Comparison of ENCODE assay signal across 11 mouse cellular contexts in genomic region chr13:101764111-101764510, GRCm38 (mm10). TPM values are rescaled to one million over a fixed set of nuclear protein-coding genes. Genes with fewer than 3 reads are reported as not detected.
DNase-seq lines count a peak whose midpoint lies in the region; ATAC-seq and TF ChIP-seq lines count a peak whose summit lies in the region.
"Had no signal": no experiment of that assay in that cellular context is flagged by ENCODE, and none has a peak within 500 bp of the region (broad histone marks: within the 10 kb centered on the region; RNA-seq: fewer than 3 reads in every experiment).

No protein-coding gene starts in this region.

- H3K36me3 ChIP-seq in heart, embryonic 15.5 days: no peaks in the 10 kb centered on the region
- peaks cover 28% of the 10 kb centered on the region for H3K36me3 ChIP-seq in G1E (replicated peaks)
- H3K36me3 ChIP-seq in intestine, embryonic 15.5 days: no peaks in the 10 kb centered on the region
- no peaks in the 10 kb centered on the region for H3K36me3 ChIP-seq in liver, embryonic 14.5 days (replicated peaks; ENCODE audit: control insufficient read depth, insufficient read depth, low read depth)

- no peak overlapping the region for H3K9ac ChIP-seq in heart, embryonic 15.5 days
- H3K9ac ChIP-seq in intestine, embryonic 15.5 days: no peak overlapping the region
- H3K9ac ChIP-seq in liver, embryonic 14.5 days (replicated peaks): no peak overlapping the region
- H3K9ac ChIP-seq: heart, embryonic 12.5 days had no signal

- no peak for DNase-seq in heart, postnatal 14 days
- DNase-seq in G1E (ENCODE audit: low spot score): no peak
- DNase-seq in liver, embryonic 14.5 days (ENCODE audit: low read depth in 3 of 3, low spot score in 3 of 3): no peak
- DNase-seq in right cerebral cortex, postnatal 25 days: no peak
- DNase-seq in right cerebral cortex, postnatal 4 days: no peak
- no peak for DNase-seq in ovary, postnatal 10 days (ENCODE audit: low spot score)
- DNase-seq: adrenal gland, postnatal 36 days had no signal

- H3K4me2 ChIP-seq in heart, embryonic 15.5 days: peak overlapping the region; percentile 13; the same call in 1 of the 2 replicates
- H3K4me2 ChIP-seq in intestine, embryonic 15.5 days (replicated peaks): peak overlapping the region; percentile 50
- H3K4me2 ChIP-seq in liver, embryonic 14.5 days (ENCODE audit: low read depth): peak overlapping the region; percentile 35
- H3K4me2 ChIP-seq: heart, embryonic 12.5 days had no signal

- intact Hi-C loops in heart, postnatal 14 days (cut with DNase I): loop anchor here (10.0 kb wide), 1 partner anchor 561 kb away; no protein-coding TSS in a partner anchor

- no peak for TF ChIP-seq CTCF in G1E (IDR thresholded peaks at IDR 0.05; ENCODE audit: low read depth, low read length)
- no peak for TF ChIP-seq CTCF in liver, embryonic 14.5 days (IDR thresholded peaks at IDR 0.05; ENCODE audit: low read depth)

- H3K4me3 ChIP-seq in heart, embryonic 15.5 days: no peak overlapping the region
- peak overlapping the region; percentile 58; the same call in 1 of the 2 replicates for H3K4me3 ChIP-seq in G1E (ENCODE audit: low read depth, low read length)
- H3K4me3 ChIP-seq in intestine, embryonic 15.5 days (replicated peaks): no peak overlapping the region
- H3K4me3 ChIP-seq in liver, embryonic 14.5 days (ENCODE audit: insufficient read depth in 1 of 2, low read depth in 2 of 2, low read length in 2 of 2): no peak overlapping the region
- H3K4me3 ChIP-seq: heart, embryonic 12.5 days had no signal

- H3K4me1 ChIP-seq in heart, embryonic 15.5 days (replicated peaks): peaks cover 74% of the 10 kb centered on the region
- H3K4me1 ChIP-seq in G1E (ENCODE audit: insufficient read depth, low read depth, low read length): peaks cover 75% of the 10 kb centered on the region
- H3K4me1 ChIP-seq in intestine, embryonic 15.5 days (replicated peaks): peaks cover 56% of the 10 kb centered on the region
- peaks cover 51 to 57% of the 10 kb centered on the region in 2 experiments for H3K4me1 ChIP-seq in liver, embryonic 14.5 days (replicated peaks; ENCODE audit: control insufficient read depth in 2 of 2, insufficient read depth in 2 of 2, low read length in 1 of 2)

- TF ChIP-seq EP300 in liver, embryonic 14.5 days (IDR thresholded peaks at IDR 0.05; ENCODE audit: low read depth): no peak

- H3K27me3 ChIP-seq in heart, embryonic 15.5 days: no peaks in the 10 kb centered on the region
- H3K27me3 ChIP-seq in G1E (ENCODE audit: insufficient read depth, low read length): no peaks in the 10 kb centered on the region
- H3K27me3 ChIP-seq in intestine, embryonic 15.5 days (replicated peaks): no peaks in the 10 kb centered on the region
- no peaks in the 10 kb centered on the region for H3K27me3 ChIP-seq in liver, embryonic 14.5 days (ENCODE audit: control insufficient read depth, insufficient read depth, low read length)
- H3K27me3 ChIP-seq: heart, embryonic 12.5 days had no signal

- ATAC-seq in heart, embryonic 15.5 days (replicated peaks; ENCODE audit: insufficient number of reproducible peaks, insufficient read depth, low FRiP score, low read depth): no peak
- no peak for ATAC-seq in G1E (ENCODE audit: extremely low read depth, insufficient number of reproducible peaks, low FRiP score, poor library complexity, severe bottlenecking)
- ATAC-seq in intestine, embryonic 15.5 days: no peak
- ATAC-seq in liver, embryonic 14.5 days (ENCODE audit: insufficient read depth): no peak

- H3K27ac ChIP-seq in heart, embryonic 15.5 days: no peak overlapping the region
- H3K27ac ChIP-seq in intestine, embryonic 15.5 days: peak overlapping the region; percentile 49
- no peak overlapping the region for H3K27ac ChIP-seq in liver, embryonic 14.5 days
- H3K27ac ChIP-seq: macrophage had no signal

- no peaks in the 10 kb centered on the region for H3K9me3 ChIP-seq in heart, embryonic 15.5 days (replicated peaks)
- no peaks in the 10 kb centered on the region for H3K9me3 ChIP-seq in G1E (replicated peaks)
- H3K9me3 ChIP-seq in intestine, embryonic 15.5 days: no peaks in the 10 kb centered on the region
- H3K9me3 ChIP-seq in liver, embryonic 14.5 days (ENCODE audit: control insufficient read depth, low read length): no peaks in the 10 kb centered on the region
- H3K9me3 ChIP-seq: heart, embryonic 12.5 days had no signal

- 66% methylated on average over 5 of the region's 5 CpGs for WGBS in heart, embryonic 15.5 days
- WGBS in intestine, embryonic 15.5 days: 48% methylated on average over 5 of the region's 5 CpGs
- WGBS in liver, embryonic 14.5 days (ENCODE audit: insufficient replicate concordance): 66% methylated on average over 5 of the region's 5 CpGs

RNA-seq across cellular contexts. Expression of gene Pik3r1, which starts 3.9 kb away (rescaled TPM):
- 20.2 and 23.8 TPM in 2 replicates for polyA plus RNA-seq in heart, embryonic 15.5 days (2015; fragmentation: Nextera tagmentation; extraction: Ambion mirVana)
- total RNA-seq in heart, postnatal 14 days (2021): 100 to 1,000 TPM in 1 of 2 experiments, 10 to 100 TPM in 1; 99.1 to 106 TPM
- 102 and 150 TPM in 2 replicates for total RNA-seq in G1E (2014; fragmentation: Nextera tagmentation)
- 86.2 and 111 TPM in 2 replicates for total RNA-seq in G1E (2017)
- 9.3 and 11.3 TPM in 2 replicates for polyA plus RNA-seq in G1E (2012)
- 29.6 and 30.8 TPM in 2 replicates for polyA plus RNA-seq in intestine, embryonic 15.5 days (2015; fragmentation: Nextera tagmentation; extraction: Ambion mirVana)
- 6.6 and 10.3 TPM in 2 replicates for polyA plus RNA-seq in liver, embryonic 14.5 days (2012; rRNA removed)
- 23.7 and 25.5 TPM in 2 replicates for polyA plus RNA-seq in liver, embryonic 14.5 days (2014; fragmentation: Nextera tagmentation; extraction: Ambion mirVana)
